Mouse (Mus musculus) ES-E14 (cell line): Measurements from ENCODE around the gene Eif4a3. TPM values are rescaled to one million over a fixed set of nuclear protein-coding genes. Genes with fewer than 3 reads are reported as not detected.

Experiments
- DNase-seq: peaks from one replicate; pipeline ENCODE4 v3.0.0-alpha.2; 2013; ENCODE audit warnings: low read depth, low spot score
- H3K27ac ChIP-seq: 2 replicates; pipeline ENCODE4 v1.5.1; 2012; ENCODE audit warnings: low read depth, mild to moderate bottlenecking, low read length, moderate library complexity, mixed read lengths; ENCODE audit not compliant: poor library complexity, insufficient read depth, severe bottlenecking
- H3K36me3 ChIP-seq: 2 replicates; pipeline ENCODE4 v1.6.1; 2012; ENCODE audit warnings: mild to moderate bottlenecking, low read length, moderate library complexity, mixed read lengths; ENCODE audit not compliant: control insufficient read depth, poor library complexity, insufficient read depth, severe bottlenecking
- H3K4me1 ChIP-seq, 2 experiments: fragments of 150-350 bp in 1 of 2; sonication (generic) in 1 of 2; 2 replicates each; pipeline ENCODE4 v1.6.1; 2012; ENCODE audit warnings: low read length in 2 of 2, mild to moderate bottlenecking in 1 of 2, mixed read lengths in 1 of 2; ENCODE audit not compliant: control insufficient read depth in 2 of 2, insufficient read depth in 2 of 2, poor library complexity in 1 of 2
- H3K4me3 ChIP-seq, 2 experiments: fragments of 150-350 bp in 1 of 2; sonication (generic) in 1 of 2; 2 replicates each; pipeline ENCODE4 v1.5.1; 2012; ENCODE audit warnings: low read length in 2 of 2, low read depth in 1 of 2, mild to moderate bottlenecking in 1 of 2, mixed read lengths in 1 of 2; ENCODE audit not compliant: insufficient read depth in 1 of 2, poor library complexity in 1 of 2, severe bottlenecking in 1 of 2
- H3K9ac ChIP-seq: 2 replicates; pipeline ENCODE4 v1.6.1; 2012; ENCODE audit warnings: low read depth, mild to moderate bottlenecking, low read length, mixed read lengths; ENCODE audit not compliant: poor library complexity, insufficient read depth, severe bottlenecking
- H3K9me3 ChIP-seq: fragments of 150-350 bp; sonication (generic); 2 replicates; pipeline ENCODE4 v1.6.1; 2012; ENCODE audit warnings: low read depth, mild to moderate bottlenecking, low read length; ENCODE audit not compliant: control insufficient read depth, insufficient read depth
- CHD2 ChIP-seq: IDR thresholded peaks from 2 replicates; pipeline ENCODE4 v1.6.1; 2014; ENCODE audit warnings: mild to moderate bottlenecking, low read depth, low read length, inconsistent platforms
- HCFC1 ChIP-seq: IDR thresholded peaks from 2 replicates; pipeline ENCODE4 v1.6.1; 2012; ENCODE audit warnings: low read length, inconsistent platforms, borderline replicate concordance; ENCODE audit not compliant: insufficient read depth
- MAFK ChIP-seq: IDR thresholded peaks from 2 replicates; pipeline ENCODE4 v1.6.1; 2014; ENCODE audit warnings: mild to moderate bottlenecking, low read depth, low read length, inconsistent platforms; ENCODE audit not compliant: insufficient read depth
- ZC3H11A ChIP-seq: IDR thresholded peaks from 2 replicates; pipeline ENCODE4 v1.6.1; 2012; ENCODE audit warnings: low read depth, mild to moderate bottlenecking, inconsistent platforms, low read length, borderline replicate concordance
- ZNF384 ChIP-seq: IDR thresholded peaks from 2 replicates; pipeline ENCODE4 v1.6.1; 2012; ENCODE audit warnings: low read depth, low read length, inconsistent platforms
- in situ Hi-C, 2 experiments: fragments of 600-800 bp; cut with MboI; formaldehyde crosslinking; loops; one replicate each; pipeline ENCODE4 v1.15.1; 2025; ENCODE audit warnings: low sequenced_read_pairs in 2 of 2, inconsistent platforms in 1 of 2; ENCODE audit not compliant: unreplicated experiment in 2 of 2
- total RNA-seq: library from RNA; depleted of rRNA; stranded (reverse); fragments of 300-350 nt; gene quantifications from 2 replicates; pipeline ENCODE4 v1.2.3, GENCODE M21; 2012

Gene Eif4a3
- total RNA-seq, 1 experiment = 400 TPM

GRCm38 (mm10) chr11:119307916-119308315, 8.0 kb upstream of the Eif4a3 start:
- TF ChIP-seq ZNF384 (no peak), MAFK (no peak), HCFC1 (no peak), CHD2 (no peak), ZC3H11A (no peak)
- Histone ChIP-seq H3K4me3 (no peak overlapping the region), H3K36me3 (no peaks in the 10 kb centered on the region), H3K9me3 (no peaks in the 10 kb centered on the region), H3K27ac (no peak overlapping the region), H3K4me1 (peaks cover 3 to 11% of the 10 kb centered on the region in 2 experiments; a peak in 1 of 4 replicates), H3K9ac (no peak overlapping the region; the same call in 1 of the 2 replicates)
- no peak for DNase-seq
- in situ Hi-C loops = no loop called here

GRCm38 (mm10) chr11:119307658-119307867, 7.7 kb upstream of the Eif4a3 start, which contains the start of gene Card14:
TSS of gene Card14 (plus strand) at chr11:119307768.
- H3K36me3 ChIP-seq = no peaks in the 10 kb centered on the region
- DNase-seq = no peak
- no peak within 1 kb of the TSS for H3K4me3 ChIP-seq
- no peaks in the 10 kb centered on the region for H3K9me3 ChIP-seq
- no peak within 1 kb of the TSS; the same call in 1 of the 2 replicates for H3K9ac ChIP-seq
- in situ Hi-C loops = no loop called here
- no peak for TF ChIP-seq ZNF384
- TF ChIP-seq MAFK = no peak
- no peak for TF ChIP-seq ZC3H11A
- TF ChIP-seq HCFC1 = no peak
- TF ChIP-seq CHD2 = no peak
- H3K27ac ChIP-seq = no peak within 1 kb of the TSS
- H3K4me1 ChIP-seq = peaks cover 3 to 11% of the 10 kb centered on the region in 2 experiments; a peak in 1 of 4 replicates

GRCm38 (mm10) chr11:119306762-119307657, 7.1 kb upstream of the Eif4a3 start:
- Histone ChIP-seq H3K4me1 (peaks cover 3 to 11% of the 10 kb centered on the region in 2 experiments; a peak in 1 of 4 replicates), H3K9ac (no peak overlapping the region), H3K9me3 (no peaks in the 10 kb centered on the region), H3K4me3 (no peak overlapping the region), H3K36me3 (no peaks in the 10 kb centered on the region), H3K27ac (no peak overlapping the region)
- TF ChIP-seq HCFC1 = no peak
- TF ChIP-seq MAFK = no peak
- no peak for TF ChIP-seq ZC3H11A
- no peak for TF ChIP-seq CHD2
- TF ChIP-seq ZNF384 = no peak
- in situ Hi-C loops = no loop called here
- no peak for DNase-seq

- H3K9ac ChIP-seq = peak overlapping the region; percentile 53; the same call in 1 of the 2 replicates
- TF ChIP-seq CHD2 (no peak), ZC3H11A (peak; percentile 18), ZNF384 (no peak), HCFC1 (no peak), MAFK (no peak)
- no peaks in the 10 kb centered on the region for H3K36me3 ChIP-seq
- DNase-seq = peak; percentile 66
- H3K4me1 ChIP-seq = peaks cover 3 to 9% of the 10 kb centered on the region in 2 experiments; a peak in 1 of 4 replicates
- H3K27ac ChIP-seq = no peak overlapping the region
- in situ Hi-C loops = no loop called here
- H3K4me3 ChIP-seq = peak overlapping the region; percentile 32 to 48; a peak in 2 of 4 replicates
- H3K9me3 ChIP-seq = no peaks in the 10 kb centered on the region
These were observed 5.2 kb upstream of the Eif4a3 start for GRCm38 (mm10) chr11:119304904-119305712.
